13 mouse cellular contexts compared by ENCODE assay signal in the genomic region with DNA sequence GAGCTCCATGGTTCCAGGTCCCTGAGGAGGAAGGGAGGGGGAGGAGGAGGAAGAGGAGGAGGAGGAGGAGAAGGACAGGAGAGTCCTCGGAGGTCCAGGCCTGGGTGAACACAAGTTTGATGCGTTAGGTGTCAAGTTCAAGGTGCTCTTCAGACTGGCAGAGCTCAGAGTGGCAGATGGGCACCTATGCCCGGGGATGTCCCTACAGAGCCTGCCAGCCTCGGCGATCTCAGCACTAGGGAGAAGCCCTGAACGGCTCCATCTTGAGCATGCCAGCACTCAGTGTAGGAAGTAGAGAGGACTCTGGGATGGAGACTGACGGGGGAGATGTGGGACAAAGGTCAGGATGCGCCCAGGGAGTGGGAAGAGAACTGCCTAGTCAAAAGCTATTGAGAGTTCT. TPM values are rescaled to one million over a fixed set of nuclear protein-coding genes. Genes with fewer than 3 reads are reported as not detected.
DNase-seq lines count a peak whose midpoint lies in the region; ATAC-seq and TF ChIP-seq lines count a peak whose summit lies in the region.
"Had no signal": no experiment of that assay in that cellular context is flagged by ENCODE, and none has a peak within 500 bp of the region (broad histone marks: within the 10 kb centered on the region; RNA-seq: fewer than 3 reads in every experiment).

No protein-coding gene starts in this region.

- peaks cover 12% of the 10 kb centered on the region for H3K36me3 ChIP-seq in kidney, postnatal 0 days (ENCODE audit: insufficient read depth, low read length)
- H3K36me3 ChIP-seq in kidney, embryonic 14.5 days (ENCODE audit: control insufficient read depth, insufficient read depth, low read length): peaks cover 48% of the 10 kb centered on the region
- H3K36me3 ChIP-seq in intestine, postnatal 0 days (ENCODE audit: control insufficient read depth, insufficient read depth): peaks cover 23% of the 10 kb centered on the region

- peaks cover 12% of the 10 kb centered on the region; the same call in 1 of the 2 replicates for H3K4me1 ChIP-seq in kidney, postnatal 0 days (replicated peaks; ENCODE audit: insufficient read depth, low read length)
- H3K4me1 ChIP-seq in kidney, embryonic 14.5 days (ENCODE audit: control insufficient read depth, insufficient read depth, low read length): peaks cover 31% of the 10 kb centered on the region
- H3K4me1 ChIP-seq in intestine, postnatal 0 days (replicated peaks; ENCODE audit: control insufficient read depth, insufficient read depth, low read length): no peaks in the 10 kb centered on the region

- TF ChIP-seq CTCF in gastrocnemius, adult 2 months (IDR thresholded peaks at IDR 0.05): no peak
- TF ChIP-seq CTCF in kidney, postnatal 0 days (IDR thresholded peaks at IDR 0.05; ENCODE audit: low read depth): no peak
- no peak for TF ChIP-seq CTCF in intestine, postnatal 0 days (IDR thresholded peaks at IDR 0.05; ENCODE audit: low read depth)

- H3K4me3 ChIP-seq in gastrocnemius, adult 2 months: no peak overlapping the region
- no peak overlapping the region for H3K4me3 ChIP-seq in kidney, postnatal 0 days (replicated peaks; ENCODE audit: low read depth, low read length)
- H3K4me3 ChIP-seq in kidney, embryonic 14.5 days (ENCODE audit: low read length): no peak overlapping the region
- H3K4me3 ChIP-seq in intestine, postnatal 0 days (ENCODE audit: low read depth, low read length): no peak overlapping the region
- H3K4me3 ChIP-seq: forebrain, embryonic 10.5 days had no signal

- H3K9me3 ChIP-seq in kidney, postnatal 0 days (replicated peaks; ENCODE audit: low read length): no peaks in the 10 kb centered on the region
- no peaks in the 10 kb centered on the region for H3K9me3 ChIP-seq in kidney, embryonic 14.5 days (ENCODE audit: control insufficient read depth, low read length)
- H3K9me3 ChIP-seq in intestine, postnatal 0 days (ENCODE audit: control insufficient read depth): no peaks in the 10 kb centered on the region
- H3K9me3 ChIP-seq: forebrain, embryonic 10.5 days had no signal

- intact Hi-C loops in gastrocnemius, adult 2 months (cut with DNase I): no loop called here
- intact Hi-C loops in left cerebral cortex, postnatal 10 days (cut with DNase I): no loop called here

- peak overlapping the region; percentile 54 for H3K27ac ChIP-seq in gastrocnemius, adult 2 months
- H3K27ac ChIP-seq in kidney, postnatal 0 days: peak overlapping the region; percentile 13; the same call in 1 of the 2 replicates
- H3K27ac ChIP-seq in kidney, embryonic 14.5 days (ENCODE audit: low read depth, low read length): no peak overlapping the region
- H3K27ac ChIP-seq in intestine, postnatal 0 days (ENCODE audit: low read depth, low read length): 0 out of 2 replicates have a peak overlapping the region, but pooled peaks have one; percentile 22
- H3K27ac ChIP-seq: forebrain, embryonic 10.5 days; hindbrain, postnatal 0 days had no signal

- no peak for DNase-seq in gastrocnemius, adult 2 months
- DNase-seq in gastrocnemius, postnatal 25 days: no peak
- DNase-seq in kidney, postnatal 0 days (ENCODE audit: low spot score): no peak
- DNase-seq in ZHBTc4 (ENCODE audit: low read depth, low spot score): peak; percentile 21
- no peak for DNase-seq in left cerebral cortex, postnatal 10 days (ENCODE audit: extremely low spot score in 1 of 2, low spot score in 2 of 2)
- DNase-seq: adrenal gland, postnatal 36 days; layer of hippocampus, adult 9-11 months; left cerebral cortex, postnatal 4 days had no signal

- H3K4me2 ChIP-seq in kidney, postnatal 0 days (ENCODE audit: low read length): no peak overlapping the region; the same call in 1 of the 2 replicates
- no peak overlapping the region for H3K4me2 ChIP-seq in kidney, embryonic 14.5 days (replicated peaks; ENCODE audit: low read depth, low read length)
- peak overlapping the region; percentile 32; the same call in 1 of the 2 replicates for H3K4me2 ChIP-seq in intestine, postnatal 0 days (replicated peaks; ENCODE audit: low read depth)

- no peaks in the 10 kb centered on the region for H3K27me3 ChIP-seq in kidney, postnatal 0 days (ENCODE audit: insufficient read depth, low read length)
- H3K27me3 ChIP-seq in kidney, embryonic 14.5 days (ENCODE audit: control insufficient read depth, insufficient read depth, low read length): no peaks in the 10 kb centered on the region
- no peaks in the 10 kb centered on the region for H3K27me3 ChIP-seq in intestine, postnatal 0 days (replicated peaks; ENCODE audit: control insufficient read depth, insufficient read depth, low read length)

- ATAC-seq in kidney, postnatal 0 days (replicated peaks; ENCODE audit: low FRiP score, low read depth): no peak
- ATAC-seq in kidney, embryonic 14.5 days (ENCODE audit: low FRiP score, low TSS enrichment): no peak
- ATAC-seq in intestine, postnatal 0 days: no peak; the same call in 1 of the 2 replicates
- ATAC-seq in erythroblast, adult 5-6 weeks (replicated peaks; ENCODE audit: low FRiP score, poor library complexity, severe bottlenecking): no peak
- ATAC-seq: hindbrain, postnatal 0 days had no signal

- no peak overlapping the region for H3K9ac ChIP-seq in kidney, postnatal 0 days (ENCODE audit: low read depth, low read length)
- H3K9ac ChIP-seq in kidney, embryonic 14.5 days (ENCODE audit: low read depth, low read length): no peak overlapping the region
- no peak overlapping the region for H3K9ac ChIP-seq in intestine, postnatal 0 days (ENCODE audit: low read depth, low read length)

- WGBS in kidney, postnatal 0 days: 55% methylated on average over 8 of the region's 8 CpGs
- WGBS in kidney, embryonic 14.5 days: 62% methylated on average over 8 of the region's 8 CpGs
- 48% methylated on average over 8 of the region's 8 CpGs for WGBS in intestine, postnatal 0 days

RNA-seq across cellular contexts. Expression of gene Thap3, which starts 2.1 kb away (rescaled TPM):
- 10 to 100 TPM; 31.1 to 32.5 TPM for total RNA-seq in gastrocnemius, adult 2 months (2021)
- 10 to 100 TPM; 27.5 to 29.3 TPM for total RNA-seq in gastrocnemius, postnatal 25 days (2021)
- 34.5 and 35.1 TPM in 2 replicates for polyA plus RNA-seq in kidney, postnatal 0 days (2015; fragmentation: Nextera tagmentation; extraction: Ambion mirVana)
- polyA plus RNA-seq in kidney, embryonic 14.5 days (2014; fragmentation: Nextera tagmentation; extraction: Ambion mirVana): 29.2 and 35.8 TPM in 2 replicates
- polyA plus RNA-seq in intestine, postnatal 0 days (2015; fragmentation: Nextera tagmentation; extraction: Ambion mirVana): 15.4 and 16.6 TPM in 2 replicates
- 10 to 100 TPM; 18.8 to 21.2 TPM for total RNA-seq in left cerebral cortex, postnatal 10 days (2021)
- 0.58 and 2.1 TPM in 2 replicates for total RNA-seq in erythroblast, adult 5-6 weeks (2015; ENCODE audit: low replicate concordance)
- 0.84 TPM in 1 of 2 replicates, not detected in the other for total RNA-seq in erythroblast, adult 5-6 weeks (2017; ENCODE audit: low replicate concordance)

RNA-seq across cellular contexts. Expression of gene Phf13, which starts 9.4 kb away (rescaled TPM):
- 1 to 10 TPM; 4.5 to 4.6 TPM for total RNA-seq in gastrocnemius, adult 2 months (2021)
- 1 to 10 TPM; 2.8 to 3.4 TPM for total RNA-seq in gastrocnemius, postnatal 25 days (2021)
- 23.6 and 23.7 TPM in 2 replicates for polyA plus RNA-seq in kidney, postnatal 0 days (2015; fragmentation: Nextera tagmentation; extraction: Ambion mirVana)
- 18.2 and 30.1 TPM in 2 replicates for polyA plus RNA-seq in kidney, embryonic 14.5 days (2014; fragmentation: Nextera tagmentation; extraction: Ambion mirVana)
- 10.6 and 11.0 TPM in 2 replicates for polyA plus RNA-seq in intestine, postnatal 0 days (2015; fragmentation: Nextera tagmentation; extraction: Ambion mirVana)
- 10 to 100 TPM; 14.5 to 16.9 TPM for total RNA-seq in left cerebral cortex, postnatal 10 days (2021)
- 0.42 and 1.9 TPM in 2 replicates for total RNA-seq in erythroblast, adult 5-6 weeks (2015; ENCODE audit: low replicate concordance)
- 0.85 and 0.98 TPM in 2 replicates for total RNA-seq in erythroblast, adult 5-6 weeks (2017; ENCODE audit: low replicate concordance)

RNA-seq across cellular contexts. Expression of gene Klhl21, which starts 22.0 kb away (rescaled TPM):
- total RNA-seq in gastrocnemius, adult 2 months (2021): 100 to 1,000 TPM in 1 of 2 experiments, 10 to 100 TPM in 1; 92.5 to 125 TPM
- total RNA-seq in gastrocnemius, postnatal 25 days (2021): 10 to 100 TPM; 56.9 to 66.5 TPM
- 10.7 and 11.2 TPM in 2 replicates for polyA plus RNA-seq in kidney, postnatal 0 days (2015; fragmentation: Nextera tagmentation; extraction: Ambion mirVana)
- 4.4 and 7.4 TPM in 2 replicates for polyA plus RNA-seq in kidney, embryonic 14.5 days (2014; fragmentation: Nextera tagmentation; extraction: Ambion mirVana)
- 5.3 and 5.8 TPM in 2 replicates for polyA plus RNA-seq in intestine, postnatal 0 days (2015; fragmentation: Nextera tagmentation; extraction: Ambion mirVana)
- 10 to 100 TPM; 10.2 to 11.2 TPM for total RNA-seq in left cerebral cortex, postnatal 10 days (2021)
- total RNA-seq in erythroblast, adult 5-6 weeks (2015; ENCODE audit: low replicate concordance): 0.77 and 2.3 TPM in 2 replicates
- 2.7 and 4.2 TPM in 2 replicates for total RNA-seq in erythroblast, adult 5-6 weeks (2017; ENCODE audit: low replicate concordance)

RNA-seq across cellular contexts. Expression of gene Zbtb48, which starts 40.8 kb away (rescaled TPM):
- total RNA-seq in gastrocnemius, adult 2 months (2021): 1 to 10 TPM; 2.4 to 3.3 TPM
- 1 to 10 TPM; 2.5 TPM for total RNA-seq in gastrocnemius, postnatal 25 days (2021)
- 14.4 and 16.3 TPM in 2 replicates for polyA plus RNA-seq in kidney, postnatal 0 days (2015; fragmentation: Nextera tagmentation; extraction: Ambion mirVana)
- polyA plus RNA-seq in kidney, embryonic 14.5 days (2014; fragmentation: Nextera tagmentation; extraction: Ambion mirVana): 19.0 and 24.4 TPM in 2 replicates
- polyA plus RNA-seq in intestine, postnatal 0 days (2015; fragmentation: Nextera tagmentation; extraction: Ambion mirVana): 6.7 and 7.6 TPM in 2 replicates
- total RNA-seq in left cerebral cortex, postnatal 10 days (2021): 10 to 100 TPM; 11.9 to 14.7 TPM
- 2.7 and 2.9 TPM in 2 replicates for total RNA-seq in erythroblast, adult 5-6 weeks (2015; ENCODE audit: low replicate concordance)
- total RNA-seq in erythroblast, adult 5-6 weeks (2017; ENCODE audit: low replicate concordance): 2.9 and 4.2 TPM in 2 replicates

RNA-seq across cellular contexts. Expression of gene Tas1r1, which starts 51.7 kb away (rescaled TPM):
- under 1 TPM; 0.53 to 0.59 TPM for total RNA-seq in gastrocnemius, adult 2 months (2021)
- total RNA-seq in gastrocnemius, postnatal 25 days (2021): under 1 TPM; 0.84 to 0.86 TPM
- 0.39 and 0.45 TPM in 2 replicates for polyA plus RNA-seq in kidney, postnatal 0 days (2015; fragmentation: Nextera tagmentation; extraction: Ambion mirVana)
- 0.39 and 0.77 TPM in 2 replicates for polyA plus RNA-seq in kidney, embryonic 14.5 days (2014; fragmentation: Nextera tagmentation; extraction: Ambion mirVana)
- polyA plus RNA-seq in intestine, postnatal 0 days (2015; fragmentation: Nextera tagmentation; extraction: Ambion mirVana): 0.08 TPM in 1 of 2 replicates, not detected in the other
- under 1 TPM; 0.43 to 0.54 TPM for total RNA-seq in left cerebral cortex, postnatal 10 days (2021)
- total RNA-seq in erythroblast, adult 5-6 weeks (2015; ENCODE audit: low replicate concordance): 1.9 TPM in 1 of 2 replicates, not detected in the other
- total RNA-seq in erythroblast, adult 5-6 weeks (2017; ENCODE audit: low replicate concordance): not detected in 2 replicates
- total RNA-seq: adrenal gland, postnatal 36 days had no signal

Comparison
In these comparisons a context has a peak if more than half of its experiments do, and no peak if none do; other contexts are left out.
1. RNA of gene Thap3, which starts 2.1 kb away (total RNA-seq): 31.1 to 32.5 TPM in gastrocnemius, adult 2 months, 27.5 to 29.3 TPM in gastrocnemius, postnatal 25 days and 18.8 to 21.2 TPM in left cerebral cortex, postnatal 10 days; 0.58 to 2.1 TPM in erythroblast, adult 5-6 weeks; every median in the first group is over 4 times any median in the second.
2. RNA of gene Klhl21, which starts 22.0 kb away (total RNA-seq): 92.5 to 125 TPM in gastrocnemius, adult 2 months and 56.9 to 66.5 TPM in gastrocnemius, postnatal 25 days; 10.2 to 11.2 TPM in left cerebral cortex, postnatal 10 days and 0.77 to 4.2 TPM in erythroblast, adult 5-6 weeks; every median in the first group is over 4 times any median in the second.